Mouse (Mus musculus) testis, adult 2 months (tissue): ENCODE measurements around the gene Olfr1135. TPM values are rescaled to one million over a fixed set of nuclear protein-coding genes. Genes with fewer than 3 reads are reported as not detected.

Experiments
- H3K27ac ChIP-seq: fragments of 200-500 bp; 2 replicates; pipeline ENCODE4 v1.5.1; 2012; ENCODE audit warnings: low read depth, low read length; ENCODE audit not compliant: control insufficient read depth, insufficient read depth
- H3K27me3 ChIP-seq: fragments of 200-500 bp; 2 replicates; pipeline ENCODE4 v1.6.1; 2012; ENCODE audit warnings: mild to moderate bottlenecking, low read length, moderate library complexity; ENCODE audit not compliant: control insufficient read depth, insufficient read depth
- H3K36me3 ChIP-seq: fragments of 200-500 bp; 2 replicates; pipeline ENCODE4 v1.6.1; 2012; ENCODE audit warnings: mild to moderate bottlenecking, low read length; ENCODE audit not compliant: control insufficient read depth, insufficient read depth
- H3K4me1 ChIP-seq: fragments of 200-500 bp; 2 replicates; pipeline ENCODE4 v1.6.1; 2012; ENCODE audit warnings: low read length; ENCODE audit not compliant: control insufficient read depth, insufficient read depth
- H3K4me3 ChIP-seq: fragments of 200-500 bp; 2 replicates; pipeline ENCODE4 v1.5.1; 2012; ENCODE audit warnings: low read depth, mild to moderate bottlenecking, low read length, moderate library complexity, mixed read lengths; ENCODE audit not compliant: control insufficient read depth
- CTCF ChIP-seq: fragments of 200-500 bp; IDR thresholded peaks from 2 replicates; pipeline ENCODE4 v1.5.1; 2012; ENCODE audit warnings: low read depth, mild to moderate bottlenecking, inconsistent platforms, low read length, moderate library complexity; ENCODE audit not compliant: control insufficient read depth, insufficient read depth, insufficient replicate concordance
- POLR2A ChIP-seq: fragments of 200-500 bp; IDR thresholded peaks from 2 replicates; pipeline ENCODE4 v1.6.1; 2012; ENCODE audit warnings: low read depth, mild to moderate bottlenecking, inconsistent platforms, low read length, moderate library complexity; ENCODE audit not compliant: control insufficient read depth
- polyA plus RNA-seq: library from polyadenylated mRNA; depleted of rRNA; stranded (reverse); fragments of >200 nt; gene quantifications from 2 replicates; pipeline ENCODE4 v1.2.3, GENCODE M21; 2012; rRNA removed

Gene Olfr1135
- polyA plus RNA-seq: not detected in 2 replicates

DNA sequence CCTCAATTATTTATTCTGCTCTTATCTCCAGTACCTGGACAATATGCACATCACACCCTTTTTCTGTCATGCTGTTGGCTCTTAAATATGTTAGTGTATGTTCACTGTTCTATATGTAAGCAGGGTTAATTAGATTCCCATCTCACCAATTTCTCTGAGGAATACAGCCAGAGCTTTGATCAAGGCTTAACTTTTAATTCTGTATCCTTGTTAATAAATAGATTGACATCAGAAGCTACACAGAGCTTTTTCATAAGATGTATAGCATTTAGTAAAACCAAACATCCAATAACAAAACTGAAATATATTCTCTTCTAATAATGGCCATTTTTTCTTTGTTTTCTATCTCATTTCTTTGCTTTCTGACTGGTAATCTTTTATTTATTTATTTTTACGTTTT is at the start of gene Olfr1135:
Olfr1135 (minus strand) TSS at position 101 of the 400 bp plus-strand sequence.
- Histone ChIP-seq H3K27me3 (no peaks in the 10 kb centered on the region), H3K27ac (no peak within 1 kb of the TSS), H3K36me3 (no peaks in the 10 kb centered on the region), H3K4me3 (no peak within 1 kb of the TSS), H3K4me1 (no peaks in the 10 kb centered on the region)
- TF ChIP-seq CTCF (no peak), POLR2A (no peak)

DNA sequence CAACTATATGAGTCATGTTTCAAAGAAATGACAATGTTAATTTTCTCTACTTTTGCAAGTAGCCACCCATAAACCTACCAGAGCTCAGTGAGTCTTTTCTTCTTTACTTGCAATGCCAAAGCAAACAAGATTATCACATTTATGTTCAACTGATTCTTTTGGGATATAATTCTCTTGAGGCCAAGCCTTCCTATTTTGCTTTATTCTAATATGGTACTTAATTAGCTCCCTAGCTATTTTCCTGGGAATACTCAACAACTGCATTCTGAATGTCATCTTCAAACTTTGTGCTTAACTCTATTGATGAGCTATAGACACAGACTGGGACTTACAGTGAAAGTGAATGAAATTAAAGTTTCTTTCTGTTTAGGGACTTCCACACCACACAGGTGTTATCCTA is 39.6 kb upstream of the Olfr1135 start, which contains the start of gene Olfr1137:
Olfr1137 (minus strand) TSS at position 101 of the 400 bp plus-strand sequence.
- no peaks in the 10 kb centered on the region for H3K36me3 ChIP-seq
- no peaks in the 10 kb centered on the region for H3K27me3 ChIP-seq
- H3K4me3 ChIP-seq: no peak within 1 kb of the TSS
- H3K27ac ChIP-seq: no peak within 1 kb of the TSS
- H3K4me1 ChIP-seq: no peaks in the 10 kb centered on the region
- TF ChIP-seq CTCF (no peak), POLR2A (no peak)

DNA sequence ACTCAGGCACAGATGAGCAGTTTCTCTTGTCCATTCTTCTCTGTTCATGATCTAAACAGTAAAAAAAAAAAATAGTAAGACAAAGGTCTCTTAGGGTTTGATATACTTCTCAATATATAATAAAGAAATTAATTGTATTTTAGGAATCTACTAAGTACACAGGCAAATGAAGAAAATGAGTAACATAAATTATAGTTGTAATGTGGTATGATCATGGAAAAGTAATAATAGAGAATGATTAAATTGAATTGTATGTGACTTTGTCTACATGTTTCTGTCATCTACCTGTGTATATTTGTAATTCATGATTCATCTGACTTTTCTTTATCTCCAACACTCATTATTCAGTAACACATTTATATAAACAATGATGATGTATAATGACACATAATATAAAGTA is 20.4 kb upstream of the Olfr1135 start, which contains the start of gene Olfr1136:
Olfr1136 (minus strand) TSS at position 101 of the 400 bp plus-strand sequence.
- H3K4me1 ChIP-seq: no peaks in the 10 kb centered on the region
- no peak within 1 kb of the TSS for H3K4me3 ChIP-seq
- no peak within 1 kb of the TSS for H3K27ac ChIP-seq
- H3K27me3 ChIP-seq: no peaks in the 10 kb centered on the region
- no peak for TF ChIP-seq POLR2A
- TF ChIP-seq CTCF: no peak
- H3K36me3 ChIP-seq: no peaks in the 10 kb centered on the region

DNA sequence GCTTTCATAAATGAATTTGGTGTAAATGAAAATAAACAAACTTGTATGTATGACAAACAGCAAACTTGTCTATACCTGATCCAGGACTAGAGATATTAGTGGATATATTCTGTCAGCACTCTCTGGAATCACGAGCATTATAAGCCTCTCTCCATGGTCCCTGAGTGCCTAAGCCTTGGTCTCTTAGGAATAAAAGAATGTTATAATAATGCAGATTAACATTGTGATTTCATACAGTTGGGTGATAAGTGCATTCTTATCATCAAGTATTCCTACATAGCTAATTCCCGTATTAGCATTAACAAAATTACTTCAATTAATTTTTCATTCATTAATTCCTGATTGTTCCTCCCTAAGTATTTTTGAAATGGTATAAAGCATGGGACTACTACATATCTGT is 15.1 kb downstream of the Olfr1135 start, which contains the start of gene Olfr1134:
Olfr1134 (minus strand) TSS at position 101 of the 400 bp plus-strand sequence.
- TF ChIP-seq POLR2A (no peak), CTCF (no peak)
- Histone ChIP-seq H3K27me3 (no peaks in the 10 kb centered on the region), H3K27ac (no peak within 1 kb of the TSS), H3K36me3 (no peaks in the 10 kb centered on the region), H3K4me3 (no peak within 1 kb of the TSS), H3K4me1 (no peaks in the 10 kb centered on the region)

DNA sequence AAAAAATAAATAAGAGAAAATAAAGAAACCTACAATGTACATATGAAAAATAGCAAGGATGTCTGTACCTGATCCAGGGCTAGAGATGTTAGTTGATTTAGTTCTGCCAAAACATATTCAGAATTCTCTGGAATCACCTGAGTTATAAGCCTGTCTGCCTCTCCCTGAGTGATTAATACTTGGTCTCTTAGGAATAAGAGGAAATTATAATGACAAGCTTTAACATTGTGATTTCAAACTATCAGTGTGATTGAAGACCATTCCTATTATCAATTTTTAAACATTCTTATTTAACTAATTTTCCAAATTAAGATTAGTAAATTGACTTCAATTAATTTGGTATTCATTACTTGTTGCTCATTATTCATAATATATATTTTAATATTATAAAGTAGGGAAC is 26.2 kb downstream of the Olfr1135 start, which contains the start of gene Olfr1133:
Olfr1133 (minus strand) TSS at position 101 of the 400 bp plus-strand sequence.
- H3K4me1 ChIP-seq: no peaks in the 10 kb centered on the region
- no peak for TF ChIP-seq POLR2A
- no peaks in the 10 kb centered on the region for H3K36me3 ChIP-seq
- H3K27ac ChIP-seq: no peak within 1 kb of the TSS
- no peaks in the 10 kb centered on the region for H3K27me3 ChIP-seq
- H3K4me3 ChIP-seq: no peak within 1 kb of the TSS

DNA sequence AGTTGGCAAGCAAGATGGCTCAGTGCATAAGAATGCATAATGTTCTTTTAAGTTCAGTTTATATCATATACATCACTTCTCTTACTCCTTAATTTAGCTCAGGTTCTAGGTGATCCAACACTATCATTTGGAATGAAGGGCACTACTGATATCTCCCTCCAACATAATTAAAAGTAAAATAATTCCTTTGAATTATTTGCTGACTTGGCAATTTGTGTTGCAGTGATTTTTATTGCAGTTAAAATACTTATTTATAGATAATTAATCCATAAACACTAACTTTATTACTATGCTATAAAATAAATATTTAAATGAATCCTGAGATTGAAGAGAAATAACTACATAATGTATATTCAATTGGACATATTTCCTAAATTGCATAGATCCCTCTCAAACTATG is 31.0 kb downstream of the Olfr1135 start:
- H3K4me1 ChIP-seq: no peaks in the 10 kb centered on the region
- TF ChIP-seq CTCF (no peak), POLR2A (no peak)
- H3K27ac ChIP-seq: no peak overlapping the region
- H3K4me3 ChIP-seq: no peak overlapping the region
- no peaks in the 10 kb centered on the region for H3K27me3 ChIP-seq
- H3K36me3 ChIP-seq: no peaks in the 10 kb centered on the region

DNA sequence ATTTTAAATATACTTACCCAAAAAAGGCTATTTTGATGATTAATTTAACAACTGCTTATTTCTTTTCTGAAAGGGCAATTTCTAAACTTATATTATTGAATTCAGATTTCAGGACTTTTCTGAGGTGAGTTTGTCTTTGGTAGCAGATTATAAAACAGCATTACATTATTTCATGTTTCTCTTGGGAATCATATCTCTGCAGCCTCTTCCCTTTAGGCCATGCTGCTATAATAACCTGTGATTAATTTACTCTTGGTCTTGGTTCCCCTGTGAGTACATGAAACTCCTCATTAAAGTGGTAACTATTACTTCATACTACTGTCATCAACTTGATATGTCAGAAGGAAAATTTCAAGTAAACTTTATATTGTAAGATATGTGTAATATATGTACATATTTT is 36.0 kb downstream of the Olfr1135 start, which contains the start of gene Olfr1132:
Olfr1132 (minus strand) TSS at position 101 of the 400 bp plus-strand sequence.
- TF ChIP-seq POLR2A: no peak
- TF ChIP-seq CTCF: no peak
- Histone ChIP-seq H3K4me1 (no peaks in the 10 kb centered on the region), H3K36me3 (no peaks in the 10 kb centered on the region), H3K27me3 (no peaks in the 10 kb centered on the region), H3K27ac (no peak within 1 kb of the TSS), H3K4me3 (no peak within 1 kb of the TSS)
